Mouse (Mus musculus): Measurements from ENCODE around the gene Gpr108. TPM values are rescaled to one million over a fixed set of nuclear protein-coding genes. Genes with fewer than 3 reads are reported as not detected.

Gpr108 gene
- polyA plus RNA-seq, 1 experiment from 2014 or later: 39.5 TPM

DNA sequence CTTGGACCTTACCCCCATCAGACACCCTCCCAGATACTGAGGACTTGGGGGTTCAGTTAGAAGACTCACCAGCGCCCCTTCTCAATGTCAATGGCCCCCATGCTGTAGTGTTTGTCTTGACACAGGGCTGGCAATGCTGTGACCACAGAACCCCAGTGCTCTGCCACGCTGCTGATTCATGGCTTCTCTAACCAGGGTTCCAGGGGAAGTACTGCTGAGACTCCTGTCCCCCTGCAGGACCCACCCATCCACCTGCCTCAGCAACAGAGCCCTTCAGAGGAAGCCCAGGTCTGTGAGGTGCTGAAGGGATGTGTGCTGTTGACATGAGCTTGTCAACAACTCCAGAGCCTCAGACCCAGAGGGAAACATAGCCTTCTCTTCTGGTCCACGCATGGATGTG is 53.5 kb downstream of the Gpr108 start:
- Histone ChIP-seq H3K9me3 (replicated peaks) (no peaks in the 10 kb centered on the region), H3K9ac (no peak overlapping the region), H3K36me3 (no peaks in the 10 kb centered on the region), H3K27me3 (no peaks in the 10 kb centered on the region), H3K4me3 (replicated peaks) (no peak overlapping the region), H3K4me1 (no peaks in the 10 kb centered on the region), H3K4me2 (no peak overlapping the region), H3K27ac (no peak overlapping the region)
- no peak for ATAC-seq (replicated peaks; ENCODE audit: low FRiP score)
- WGBS: 83% methylated on average over 3 of the region's 3 CpGs

DNA sequence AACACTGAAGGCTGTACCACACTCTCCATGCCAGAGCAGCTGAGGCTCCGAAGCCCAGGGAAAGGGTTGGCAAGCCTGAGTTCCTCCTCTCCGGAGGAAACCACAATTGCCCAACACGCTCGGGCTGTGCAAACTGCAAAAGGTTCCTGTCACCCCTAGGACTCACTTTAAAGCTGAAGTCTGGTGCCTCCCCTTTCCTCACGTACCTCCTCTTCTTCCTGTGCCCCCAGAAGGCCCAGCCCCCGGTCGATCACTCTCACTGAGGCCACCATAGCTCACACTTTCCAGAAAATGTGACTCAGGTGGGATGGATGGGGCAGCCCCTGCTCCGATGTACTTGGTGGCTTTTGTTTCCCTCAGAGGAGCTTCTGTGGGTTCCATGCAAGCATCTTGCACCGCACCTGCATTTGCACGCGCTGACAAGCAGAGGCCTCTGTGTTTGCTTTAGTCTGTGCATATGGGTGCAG is 54.2 kb downstream of the Gpr108 start, which contains the start of gene Tnfsf14:
Gene Tnfsf14, minus strand, starts transcription at position 137 of the 467 bp plus-strand sequence.
- ATAC-seq (replicated peaks; ENCODE audit: low FRiP score): no peak
- 80% methylated on average over 11 of the region's 11 CpGs for WGBS
- no peak within 1 kb of the TSS for H3K27ac ChIP-seq
- no peak within 1 kb of the TSS for H3K9ac ChIP-seq
- no peak within 1 kb of the TSS for H3K4me3 ChIP-seq (replicated peaks)
- H3K36me3 ChIP-seq: no peaks in the 10 kb centered on the region
- H3K4me1 ChIP-seq: no peaks in the 10 kb centered on the region
- H3K4me2 ChIP-seq: no peak within 1 kb of the TSS
- H3K9me3 ChIP-seq (replicated peaks): no peaks in the 10 kb centered on the region
- no peaks in the 10 kb centered on the region for H3K27me3 ChIP-seq

DNA sequence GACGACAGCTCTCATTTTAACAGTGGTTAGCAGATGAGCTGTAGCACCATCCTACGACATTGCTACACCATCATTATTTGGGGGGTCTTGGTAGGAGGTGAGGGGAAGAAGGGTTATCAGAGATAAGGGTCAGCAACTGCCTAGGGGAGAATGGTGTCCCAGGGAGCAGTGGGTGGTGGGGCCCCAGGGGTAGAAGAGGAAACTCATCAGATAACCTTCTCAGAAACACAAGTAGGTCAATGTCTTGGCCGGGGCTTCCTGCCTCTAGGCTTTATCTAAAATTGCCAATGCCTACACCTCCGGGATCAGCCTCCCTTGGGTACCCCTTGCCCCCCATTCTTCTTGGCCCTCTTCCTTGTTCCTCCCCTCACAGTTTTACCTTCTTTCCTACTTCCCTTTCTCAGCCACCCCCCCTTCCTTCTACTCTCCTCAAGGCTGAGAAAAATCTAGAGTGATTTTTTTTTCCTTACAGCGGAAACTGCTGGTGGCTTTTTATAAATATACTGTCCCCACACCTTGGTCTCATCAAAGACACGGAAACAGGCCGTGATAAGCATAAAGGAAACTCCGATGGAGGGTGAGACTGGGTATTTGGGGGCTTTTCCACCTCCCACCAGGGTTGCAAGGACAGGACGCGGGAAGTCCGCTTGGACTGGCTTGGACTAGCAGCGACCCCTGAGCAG is 59.6 kb downstream of the Gpr108 start:
- ATAC-seq (replicated peaks; ENCODE audit: low FRiP score): no peak
- H3K4me3 ChIP-seq (replicated peaks): no peak overlapping the region
- no peak overlapping the region for H3K9ac ChIP-seq
- no peaks in the 10 kb centered on the region for H3K27me3 ChIP-seq
- H3K27ac ChIP-seq: no peak overlapping the region
- no peak overlapping the region for H3K4me2 ChIP-seq
- WGBS: 86% methylated on average over 12 of the region's 12 CpGs
- H3K9me3 ChIP-seq (replicated peaks): no peaks in the 10 kb centered on the region
- H3K4me1 ChIP-seq: no peaks in the 10 kb centered on the region
- no peaks in the 10 kb centered on the region for H3K36me3 ChIP-seq

DNA sequence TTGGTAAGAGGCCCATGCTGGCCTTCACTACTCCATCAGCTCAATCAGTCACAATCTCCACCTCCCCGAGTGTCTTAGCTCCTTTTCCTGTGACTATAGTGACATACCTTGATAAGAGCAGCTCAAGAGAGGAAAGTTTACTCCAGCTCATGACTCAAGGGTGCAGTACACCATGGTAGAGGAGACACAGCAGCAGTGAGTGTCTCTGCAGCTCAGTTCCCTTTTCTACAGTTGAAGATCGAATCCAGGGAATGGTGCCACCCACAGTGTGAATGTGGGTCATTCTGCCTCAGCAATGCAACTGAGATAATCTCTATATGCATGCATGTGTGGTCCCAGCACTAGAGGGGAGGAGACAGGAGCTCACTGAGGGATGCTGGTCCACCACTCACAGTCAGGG is 62.6 kb downstream of the Gpr108 start:
- Histone ChIP-seq H3K9me3 (replicated peaks) (no peaks in the 10 kb centered on the region), H3K27ac (no peak overlapping the region), H3K4me1 (no peaks in the 10 kb centered on the region), H3K4me2 (no peak overlapping the region), H3K36me3 (no peaks in the 10 kb centered on the region), H3K4me3 (replicated peaks) (no peak overlapping the region), H3K9ac (no peak overlapping the region), H3K27me3 (no peaks in the 10 kb centered on the region)
- 68% methylated on average over 2 of the region's 2 CpGs for WGBS
- no peak for ATAC-seq (replicated peaks; ENCODE audit: low FRiP score)

Small RNAs within 50 kb of the gene (microRNA-seq; reads per million reads assigned to microRNA genes)
- gene Mir6978: not detected

Other genes with a start within 250 kb of the Gpr108 start
- 0.87 and 1.3 TPM in 2 replicates for gene Pspn, start 248.4 kb downstream of the Gpr108 start, polyA plus RNA-seq (2015; fragmentation: Nextera tagmentation; extraction: Ambion mirVana)
- gene Gtf2f1, start 237.2 kb downstream of the Gpr108 start, polyA plus RNA-seq (2015; fragmentation: Nextera tagmentation; extraction: Ambion mirVana): 64.0 and 70.3 TPM in 2 replicates
- 0.30 and 0.37 TPM in 2 replicates for gene Gm17949, start 237.0 kb downstream of the Gpr108 start, polyA plus RNA-seq (2015; fragmentation: Nextera tagmentation; extraction: Ambion mirVana)
- gene Khsrp, start 216.9 kb downstream of the Gpr108 start, polyA plus RNA-seq (2015; fragmentation: Nextera tagmentation; extraction: Ambion mirVana): 46.1 TPM in 2 replicates
- 0.26 TPM in 1 of 2 replicates, not detected in the other for gene Slc25a41, start 206.8 kb downstream of the Gpr108 start, polyA plus RNA-seq (2015; fragmentation: Nextera tagmentation; extraction: Ambion mirVana)
- 49.9 and 52.7 TPM in 2 replicates for gene Crb3, start 189.3 kb downstream of the Gpr108 start, polyA plus RNA-seq (2015; fragmentation: Nextera tagmentation; extraction: Ambion mirVana)
- 11.4 and 12.9 TPM in 2 replicates for gene Slc25a23, start 188.6 kb downstream of the Gpr108 start, polyA plus RNA-seq (2015; fragmentation: Nextera tagmentation; extraction: Ambion mirVana)
- 4.7 and 6.0 TPM in 2 replicates for gene Dennd1c, start 169.9 kb downstream of the Gpr108 start, polyA plus RNA-seq (2015; fragmentation: Nextera tagmentation; extraction: Ambion mirVana)
- gene Tubb4a, start 160.7 kb downstream of the Gpr108 start, polyA plus RNA-seq (2015; fragmentation: Nextera tagmentation; extraction: Ambion mirVana): 23.6 and 29.4 TPM in 2 replicates
- 10.2 and 10.4 TPM in 2 replicates for gene Tnfsf9, start 143.1 kb downstream of the Gpr108 start, polyA plus RNA-seq (2015; fragmentation: Nextera tagmentation; extraction: Ambion mirVana)
- gene Cd70, start 98.7 kb downstream of the Gpr108 start, polyA plus RNA-seq (2015; fragmentation: Nextera tagmentation; extraction: Ambion mirVana): 0.38 TPM in 1 of 2 replicates, not detected in the other
- gene Tnfsf14, start 54.3 kb downstream of the Gpr108 start, polyA plus RNA-seq (2015; fragmentation: Nextera tagmentation; extraction: Ambion mirVana): 0.08 TPM in 1 of 2 replicates, not detected in the other
- 2.3 and 5.4 TPM in 2 replicates for gene C3, start 20.3 kb downstream of the Gpr108 start, polyA plus RNA-seq (2015; fragmentation: Nextera tagmentation; extraction: Ambion mirVana)
- 44.5 and 47.5 TPM in 2 replicates for gene Trip10, start 1.0 kb upstream of the Gpr108 start, polyA plus RNA-seq (2015; fragmentation: Nextera tagmentation; extraction: Ambion mirVana)
- gene Vav1, start 30.7 kb upstream of the Gpr108 start, polyA plus RNA-seq (2015; fragmentation: Nextera tagmentation; extraction: Ambion mirVana): 1.7 and 1.8 TPM in 2 replicates
- gene Adgre1, start 110.2 kb upstream of the Gpr108 start, polyA plus RNA-seq (2015; fragmentation: Nextera tagmentation; extraction: Ambion mirVana): 4.3 and 4.6 TPM in 2 replicates

Data from kidney, embryonic 15.5 days (tissue).